Mouse (Mus musculus) heart, adult 2 months (tissue): ENCODE data around the gene 4930579F01Rik. TPM values are rescaled to one million over a fixed set of nuclear protein-coding genes. Genes with fewer than 3 reads are reported as not detected.

Experiments used
- DNase-seq, 2 experiments: peaks; one replicate each; pipeline ENCODE4 v3.0.0; 2021
- H3K27ac ChIP-seq: fragments of 200-600 bp; 2 replicates; pipeline ENCODE4 v1.8.1; 2022
- H3K27me3 ChIP-seq: fragments of 200-500 bp; 2 replicates; pipeline ENCODE4 v1.6.1; 2012; ENCODE audit warnings: mild to moderate bottlenecking, low read length, inconsistent platforms, mixed read lengths; ENCODE audit not compliant: control insufficient read depth, insufficient read depth
- H3K36me3 ChIP-seq: fragments of 200-500 bp; 2 replicates; pipeline ENCODE4 v1.6.1; 2012; ENCODE audit warnings: low read length, inconsistent platforms; ENCODE audit not compliant: control insufficient read depth, insufficient read depth
- H3K4me1 ChIP-seq: fragments of 200-500 bp; 2 replicates; pipeline ENCODE4 v1.6.1; 2011; ENCODE audit warnings: low read length; ENCODE audit not compliant: control insufficient read depth, insufficient read depth
- H3K4me3 ChIP-seq: fragments of 200-600 bp; 2 replicates; pipeline ENCODE4 v1.8.1; 2022
- H3K79me2 ChIP-seq: fragments of 200-500 bp; replicated peaks from 2 replicates; pipeline ENCODE4 v1.6.1; 2012; ENCODE audit warnings: mild to moderate bottlenecking, inconsistent platforms, low read length, moderate library complexity, mixed read lengths; ENCODE audit not compliant: control insufficient read depth, insufficient read depth
- H3K9ac ChIP-seq: fragments of 200-500 bp; 2 replicates; pipeline ENCODE4 v1.6.1; 2012; ENCODE audit warnings: low read depth, mild to moderate bottlenecking, control low read depth, inconsistent platforms, low read length, mixed read lengths
- CTCF ChIP-seq: fragments of 200-600 bp; IDR thresholded peaks from 2 replicates; pipeline ENCODE4 v1.8.1; 2022; ENCODE audit warnings: antibody characterized with exemption, mild to moderate bottlenecking, moderate library complexity
- EP300 ChIP-seq: fragments of 200-500 bp; IDR thresholded peaks from 2 replicates; pipeline ENCODE4 v1.6.1; 2011; ENCODE audit warnings: low read depth, low read length, control low read depth; ENCODE audit not compliant: insufficient read depth
- POLR2A ChIP-seq: fragments of 200-500 bp; IDR thresholded peaks from 2 replicates; pipeline ENCODE4 v1.6.1; 2011; ENCODE audit warnings: mild to moderate bottlenecking, low read depth, low read length, control low read depth; ENCODE audit not compliant: insufficient read depth
- WGBS: fragments of 180-500 bp; shearing (Covaris S2); methylation state at CpG from one replicate; pipeline ENCODE4 v1.1.7; 2018; 5-methylcytosine and 5-hydroxymethylcytosine counted together
- intact Hi-C: fragments of 180-260 bp; cut with DNase I; formaldehyde crosslinking; loops from one replicate; pipeline ENCODE4 v1.15.1; 2025
- polyA plus RNA-seq: library from polyadenylated mRNA; depleted of rRNA; stranded (reverse); fragments of >200 nt; gene quantifications from 2 replicates; pipeline ENCODE4 v1.2.3, GENCODE M21; 2012; rRNA removed
- total RNA-seq, 2 experiments: library from RNA; stranded (reverse); gene quantifications; 2 replicates each; pipeline ENCODE4 v1.2.3; 2021

Gene 4930579F01Rik
- total and polyA plus RNA-seq, 3 experiments: 0.06 TPM; not detected in 2

DNA sequence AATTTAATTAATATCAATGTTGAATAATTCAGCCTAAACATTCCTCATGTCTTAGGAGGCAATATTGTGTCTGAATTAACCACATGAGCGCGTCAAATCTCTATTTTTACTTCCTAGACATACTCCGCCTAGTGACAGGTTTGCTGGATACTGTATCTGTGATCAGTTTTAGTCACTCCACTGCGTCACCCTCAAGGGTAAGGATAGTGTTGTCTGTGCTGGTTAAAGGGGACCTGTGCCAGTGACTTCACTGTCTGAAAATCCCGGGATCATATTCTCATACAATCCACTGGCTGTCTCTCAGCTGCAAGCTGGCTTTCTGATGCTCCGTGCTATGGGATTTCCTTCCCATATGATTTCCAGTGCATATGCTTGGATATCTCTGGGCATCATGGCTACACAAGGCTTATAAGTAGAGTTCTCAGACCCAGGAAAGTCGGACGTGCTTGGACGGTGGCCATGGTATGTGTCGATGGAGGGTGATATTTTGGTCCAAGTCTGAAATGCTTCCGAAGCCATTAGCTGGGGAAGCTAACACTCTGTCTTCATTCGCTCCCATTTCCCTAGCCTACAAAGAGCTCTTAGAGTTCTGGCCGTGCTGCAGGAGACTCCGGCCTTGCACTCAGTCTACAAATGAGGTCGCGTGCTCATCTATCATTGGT is 74.0 kb downstream of the 4930579F01Rik start:
- 56% methylated on average over 16 of the region's 16 CpGs for WGBS
- no peaks in the 10 kb centered on the region for H3K79me2 ChIP-seq
- peaks cover 10% of the 10 kb centered on the region for H3K36me3 ChIP-seq
- peak overlapping the region; percentile 44; the same call in 1 of the 2 replicates for H3K9ac ChIP-seq
- DNase-seq: peak in 1 of 2 experiments; percentile 34
- no peaks in the 10 kb centered on the region for H3K27me3 ChIP-seq
- H3K4me3 ChIP-seq: no peak overlapping the region
- intact Hi-C loops: no loop called here
- peak; percentile 32; the same call in 1 of the 2 replicates for TF ChIP-seq CTCF
- TF ChIP-seq EP300: no peak
- no peak for TF ChIP-seq POLR2A
- peak overlapping the region; percentile 68 for H3K27ac ChIP-seq
- H3K4me1 ChIP-seq: peaks cover 10% of the 10 kb centered on the region

DNA sequence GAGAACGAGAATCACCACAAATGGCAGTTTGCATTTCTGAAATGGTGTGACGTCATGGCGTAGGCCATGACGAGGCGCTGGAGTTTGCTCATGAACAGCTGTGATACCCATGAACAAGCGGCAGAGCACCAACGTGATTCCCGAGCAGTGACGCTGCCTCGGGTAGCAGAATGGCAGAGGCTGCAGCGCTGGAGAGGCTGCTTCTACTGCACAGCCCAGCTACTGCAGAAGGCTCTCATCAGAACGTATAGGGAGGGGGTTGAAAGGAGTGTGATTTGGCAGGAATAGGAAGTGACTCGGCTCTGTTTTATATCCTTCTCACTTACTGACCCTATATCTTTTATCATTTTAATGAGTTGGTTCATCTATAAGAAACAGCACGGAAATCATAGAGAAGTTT is 74.8 kb downstream of the 4930579F01Rik start:
- intact Hi-C loops: no loop called here
- Histone ChIP-seq H3K79me2 (no peaks in the 10 kb centered on the region), H3K4me3 (no peak overlapping the region), H3K4me1 (peaks cover 10% of the 10 kb centered on the region), H3K27me3 (no peaks in the 10 kb centered on the region), H3K9ac (peak overlapping the region; percentile 43), H3K36me3 (peaks cover 10% of the 10 kb centered on the region), H3K27ac (peak overlapping the region; percentile 68)
- DNase-seq: no peak
- TF ChIP-seq EP300: no peak
- no peak for TF ChIP-seq POLR2A
- no peak for TF ChIP-seq CTCF
- WGBS: 37% methylated on average over 14 of the region's 14 CpGs

GRCm38 (mm10) chr3:138118392-138118791 is 75.2 kb downstream of the 4930579F01Rik start:
- intact Hi-C loops: no loop called here
- no peaks in the 10 kb centered on the region for H3K79me2 ChIP-seq
- H3K9ac ChIP-seq: no peak overlapping the region
- WGBS: 34% methylated on average over 6 of the region's 6 CpGs
- TF ChIP-seq EP300 (no peak), POLR2A (no peak), CTCF (no peak)
- peaks cover 10% of the 10 kb centered on the region for H3K4me1 ChIP-seq
- H3K4me3 ChIP-seq: no peak overlapping the region
- DNase-seq: no peak
- no peaks in the 10 kb centered on the region for H3K27me3 ChIP-seq
- peaks cover 10% of the 10 kb centered on the region for H3K36me3 ChIP-seq
- H3K27ac ChIP-seq: peak overlapping the region; percentile 68

DNA sequence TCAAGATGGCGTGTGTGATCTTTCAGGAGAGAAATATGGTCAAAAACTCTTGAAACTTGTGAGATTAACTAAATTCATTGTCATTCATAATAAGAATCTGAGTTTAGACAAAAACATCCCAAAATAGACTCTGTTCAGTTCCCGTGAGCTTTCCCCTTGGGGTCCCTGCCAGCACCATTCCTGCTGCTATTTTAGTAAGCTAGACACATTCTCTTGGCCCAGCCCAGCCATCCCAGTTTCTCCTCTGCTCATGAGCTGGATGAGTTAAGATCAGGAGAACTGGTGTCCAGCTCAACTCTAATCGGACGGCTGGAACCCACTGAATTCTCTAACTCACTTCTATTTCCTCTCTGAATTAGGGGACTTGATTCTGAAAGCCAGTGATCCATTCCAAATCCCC is 76.8 kb downstream of the 4930579F01Rik start:
- no peak overlapping the region for H3K4me3 ChIP-seq
- peak; percentile 43 to 73 for DNase-seq
- peaks cover 10% of the 10 kb centered on the region for H3K36me3 ChIP-seq
- TF ChIP-seq EP300 (no peak), POLR2A (no peak), CTCF (no peak)
- intact Hi-C loops: no loop called here
- no peaks in the 10 kb centered on the region for H3K79me2 ChIP-seq
- 36% methylated on average over 4 of the region's 4 CpGs for WGBS
- H3K27me3 ChIP-seq: no peaks in the 10 kb centered on the region
- no peak overlapping the region for H3K9ac ChIP-seq
- peaks cover 10% of the 10 kb centered on the region for H3K4me1 ChIP-seq
- peak overlapping the region; percentile 68 for H3K27ac ChIP-seq

GRCm38 (mm10) chr3:138114106-138114505 is 79.5 kb downstream of the 4930579F01Rik start:
- Histone ChIP-seq H3K36me3 (peaks cover 10% of the 10 kb centered on the region), H3K9ac (no peak overlapping the region), H3K4me3 (no peak overlapping the region), H3K4me1 (peaks cover 7% of the 10 kb centered on the region; the same call in 1 of the 2 replicates), H3K27me3 (no peaks in the 10 kb centered on the region), H3K27ac (no peak overlapping the region), H3K79me2 (no peaks in the 10 kb centered on the region)
- intact Hi-C loops: no loop called here
- DNase-seq: no peak
- 85% methylated on average over 17 of the region's 17 CpGs for WGBS
- TF ChIP-seq POLR2A: no peak
- no peak for TF ChIP-seq EP300
- no peak for TF ChIP-seq CTCF

Other genes with a start within 250 kb of the 4930579F01Rik start
- 1 to 10 TPM; 5.0 to 6.9 TPM for gene Dapp1, start 212.3 kb downstream of the 4930579F01Rik start, total RNA-seq
- 4.0 and 5.2 TPM in 2 replicates for gene Dapp1, start 212.3 kb downstream of the 4930579F01Rik start, polyA plus RNA-seq
- gene 1110002E22Rik, start 128.8 kb downstream of the 4930579F01Rik start, total RNA-seq: 10 to 100 TPM; 48.1 to 48.8 TPM
- 14.7 and 22.9 TPM in 2 replicates for gene 1110002E22Rik, start 128.8 kb downstream of the 4930579F01Rik start, polyA plus RNA-seq
- 1 to 10 TPM in 1 of 2 experiments, under 1 TPM in 1; 0.77 to 1.4 TPM for gene Gm5105, start 126.4 kb downstream of the 4930579F01Rik start, total RNA-seq
- gene Gm5105, start 126.4 kb downstream of the 4930579F01Rik start, polyA plus RNA-seq: 1.4 and 2.0 TPM in 2 replicates
- 1 to 10 TPM; 3.2 to 3.8 TPM for gene Trmt10a, start 50.4 kb downstream of the 4930579F01Rik start, total RNA-seq
- gene Trmt10a, start 50.4 kb downstream of the 4930579F01Rik start, polyA plus RNA-seq: 0.47 and 1.3 TPM in 2 replicates
- 1 to 10 TPM; 5.9 to 6.9 TPM for gene Mttp, start 48.9 kb downstream of the 4930579F01Rik start, total RNA-seq
- gene Mttp, start 48.9 kb downstream of the 4930579F01Rik start, polyA plus RNA-seq: 2.0 and 3.0 TPM in 2 replicates
- under 1 TPM in 1 of 2 experiments, not detected in 1; 0.73 TPM for gene Adh7, start 23.9 kb upstream of the 4930579F01Rik start, total RNA-seq
- 0.15 and 1.4 TPM in 2 replicates for gene Adh7, start 23.9 kb upstream of the 4930579F01Rik start, polyA plus RNA-seq
- gene Adh1, start 67.2 kb upstream of the 4930579F01Rik start, total RNA-seq: 10 to 100 TPM; 27.5 to 34.3 TPM
- 26.1 and 29.7 TPM in 2 replicates for gene Adh1, start 67.2 kb upstream of the 4930579F01Rik start, polyA plus RNA-seq
- gene Adh6a, start 119.5 kb upstream of the 4930579F01Rik start, total RNA-seq: not detected
- not detected in 2 replicates for gene Adh6a, start 119.5 kb upstream of the 4930579F01Rik start, polyA plus RNA-seq
- gene Adh6b, start 147.9 kb upstream of the 4930579F01Rik start, total RNA-seq: 1 to 10 TPM; 1.4 to 2.0 TPM
- gene Adh6b, start 147.9 kb upstream of the 4930579F01Rik start, polyA plus RNA-seq: 0.18 and 0.44 TPM in 2 replicates
- not detected for gene Adh4, start 221.6 kb upstream of the 4930579F01Rik start, total RNA-seq
- not detected in 2 replicates for gene Adh4, start 221.6 kb upstream of the 4930579F01Rik start, polyA plus RNA-seq
- gene Adh5, start 249.3 kb upstream of the 4930579F01Rik start, total RNA-seq: 10 to 100 TPM; 74.1 to 82.3 TPM
- gene Adh5, start 249.3 kb upstream of the 4930579F01Rik start, polyA plus RNA-seq: 40.7 and 72.7 TPM in 2 replicates